Mouse (Mus musculus): ENCODE measurements at regions not wholly inside any gene's neighbourhood (a gene's known extent, or its start where the extent isn't known, plus 50 kb on each side); places are given as distances from the start of the nearest gene placed in this dataset.

- DNase-seq: no peak
- Histone ChIP-seq H3K27me3 (ENCODE audit: control insufficient read depth, insufficient read depth, low read length) (no peaks in the 10 kb centered on the region), H3K36me3 (ENCODE audit: control insufficient read depth, insufficient read depth, low read length) (no peaks in the 10 kb centered on the region), H3K4me1 (replicated peaks; ENCODE audit: control insufficient read depth, insufficient read depth, low read length) (no peaks in the 10 kb centered on the region), H3K27ac (ENCODE audit: control insufficient read depth, insufficient read depth, low read length) (no peak overlapping the region), H3K4me3 (ENCODE audit: control insufficient read depth, insufficient read depth, low read length) (no peak overlapping the region)
- TF ChIP-seq CTCF (IDR thresholded peaks at IDR 0.05; ENCODE audit: borderline replicate concordance, control insufficient read depth, extremely low read depth, insufficient read depth, low read length, poor library complexity) (no peak), POLR2A (IDR thresholded peaks at IDR 0.05; ENCODE audit: control insufficient read depth, extremely low read depth, insufficient read depth, low read length, poor library complexity) (no peak)
- 96% methylated on average over 4 of the region's 4 CpGs for WGBS
Measured at GRCm38 (mm10) chr1:35945596-35945995, 122.6 kb upstream of the Hs6st1 start.

GRCm38 (mm10) chr1:35948104-35948503 lies 120.1 kb upstream of the Hs6st1 start:
- Histone ChIP-seq H3K27me3 (ENCODE audit: control insufficient read depth, insufficient read depth, low read length) (no peaks in the 10 kb centered on the region), H3K4me3 (ENCODE audit: control insufficient read depth, insufficient read depth, low read length) (no peak overlapping the region), H3K36me3 (ENCODE audit: control insufficient read depth, insufficient read depth, low read length) (no peaks in the 10 kb centered on the region), H3K4me1 (replicated peaks; ENCODE audit: control insufficient read depth, insufficient read depth, low read length) (no peaks in the 10 kb centered on the region), H3K27ac (ENCODE audit: control insufficient read depth, insufficient read depth, low read length) (no peak overlapping the region)
- TF ChIP-seq CTCF (IDR thresholded peaks at IDR 0.05; ENCODE audit: borderline replicate concordance, control insufficient read depth, extremely low read depth, insufficient read depth, low read length, poor library complexity): no peak
- no peak for TF ChIP-seq POLR2A (IDR thresholded peaks at IDR 0.05; ENCODE audit: control insufficient read depth, extremely low read depth, insufficient read depth, low read length, poor library complexity)
- DNase-seq: no peak
- WGBS: 89% methylated on average over 5 of the region's 5 CpGs

GRCm38 (mm10) chr1:35951082-35951481 lies 117.1 kb upstream of the Hs6st1 start:
- Histone ChIP-seq H3K27ac (ENCODE audit: control insufficient read depth, insufficient read depth, low read length) (no peak overlapping the region), H3K4me1 (replicated peaks; ENCODE audit: control insufficient read depth, insufficient read depth, low read length) (no peaks in the 10 kb centered on the region), H3K36me3 (ENCODE audit: control insufficient read depth, insufficient read depth, low read length) (no peaks in the 10 kb centered on the region), H3K27me3 (ENCODE audit: control insufficient read depth, insufficient read depth, low read length) (no peaks in the 10 kb centered on the region), H3K4me3 (ENCODE audit: control insufficient read depth, insufficient read depth, low read length) (no peak overlapping the region)
- TF ChIP-seq CTCF (IDR thresholded peaks at IDR 0.05; ENCODE audit: borderline replicate concordance, control insufficient read depth, extremely low read depth, insufficient read depth, low read length, poor library complexity) (no peak), POLR2A (IDR thresholded peaks at IDR 0.05; ENCODE audit: control insufficient read depth, extremely low read depth, insufficient read depth, low read length, poor library complexity) (no peak)
- DNase-seq: no peak
- 31% methylated on average over 4 of the region's 4 CpGs for WGBS

- H3K36me3 ChIP-seq (ENCODE audit: control insufficient read depth, insufficient read depth, low read length): no peaks in the 10 kb centered on the region
- H3K27me3 ChIP-seq (ENCODE audit: control insufficient read depth, insufficient read depth, low read length): no peaks in the 10 kb centered on the region
- WGBS: 97% methylated on average over 4 of the region's 4 CpGs
- H3K4me1 ChIP-seq (replicated peaks; ENCODE audit: control insufficient read depth, insufficient read depth, low read length): no peaks in the 10 kb centered on the region
- no peak overlapping the region for H3K4me3 ChIP-seq (ENCODE audit: control insufficient read depth, insufficient read depth, low read length)
- no peak for DNase-seq
- TF ChIP-seq CTCF (IDR thresholded peaks at IDR 0.05; ENCODE audit: borderline replicate concordance, control insufficient read depth, extremely low read depth, insufficient read depth, low read length, poor library complexity) (no peak), POLR2A (IDR thresholded peaks at IDR 0.05; ENCODE audit: control insufficient read depth, extremely low read depth, insufficient read depth, low read length, poor library complexity) (no peak)
- H3K27ac ChIP-seq (ENCODE audit: control insufficient read depth, insufficient read depth, low read length): no peak overlapping the region; the same call in 1 of the 2 replicates
Measured at GRCm38 (mm10) chr1:35953721-35954120, 114.5 kb upstream of the Hs6st1 start.

- H3K27ac ChIP-seq (ENCODE audit: control insufficient read depth, insufficient read depth, low read length): no peak overlapping the region
- no peaks in the 10 kb centered on the region for H3K36me3 ChIP-seq (ENCODE audit: control insufficient read depth, insufficient read depth, low read length)
- DNase-seq: no peak
- H3K27me3 ChIP-seq (ENCODE audit: control insufficient read depth, insufficient read depth, low read length): no peaks in the 10 kb centered on the region
- TF ChIP-seq POLR2A (IDR thresholded peaks at IDR 0.05; ENCODE audit: control insufficient read depth, extremely low read depth, insufficient read depth, low read length, poor library complexity): no peak
- no peak for TF ChIP-seq CTCF (IDR thresholded peaks at IDR 0.05; ENCODE audit: borderline replicate concordance, control insufficient read depth, extremely low read depth, insufficient read depth, low read length, poor library complexity)
- no peaks in the 10 kb centered on the region for H3K4me1 ChIP-seq (replicated peaks; ENCODE audit: control insufficient read depth, insufficient read depth, low read length)
- no peak overlapping the region for H3K4me3 ChIP-seq (ENCODE audit: control insufficient read depth, insufficient read depth, low read length)
- WGBS: 95% methylated on average over 8 of the region's 8 CpGs
Measured at GRCm38 (mm10) chr1:35957425-35958372, 110.5 kb upstream of the Hs6st1 start.

- no peak for DNase-seq
- Histone ChIP-seq H3K4me3 (ENCODE audit: control insufficient read depth, insufficient read depth, low read length) (no peak overlapping the region), H3K27ac (ENCODE audit: control insufficient read depth, insufficient read depth, low read length) (no peak overlapping the region), H3K4me1 (replicated peaks; ENCODE audit: control insufficient read depth, insufficient read depth, low read length) (no peaks in the 10 kb centered on the region), H3K36me3 (ENCODE audit: control insufficient read depth, insufficient read depth, low read length) (no peaks in the 10 kb centered on the region), H3K27me3 (ENCODE audit: control insufficient read depth, insufficient read depth, low read length) (no peaks in the 10 kb centered on the region)
- WGBS: 85% methylated on average over 4 of the region's 4 CpGs
- no peak for TF ChIP-seq POLR2A (IDR thresholded peaks at IDR 0.05; ENCODE audit: control insufficient read depth, extremely low read depth, insufficient read depth, low read length, poor library complexity)
- TF ChIP-seq CTCF (IDR thresholded peaks at IDR 0.05; ENCODE audit: borderline replicate concordance, control insufficient read depth, extremely low read depth, insufficient read depth, low read length, poor library complexity): no peak
Measured at GRCm38 (mm10) chr1:35959729-35960128, 108.5 kb upstream of the Hs6st1 start.
